Mouse (Mus musculus): Measurements from ENCODE around the gene Peli1.
"Not testable (repeated sequence)": the region's sequence is repeated elsewhere in the genome, so short reads cannot be mapped to it uniquely, and the experiment has no call there.

The Peli1 gene

DNA sequence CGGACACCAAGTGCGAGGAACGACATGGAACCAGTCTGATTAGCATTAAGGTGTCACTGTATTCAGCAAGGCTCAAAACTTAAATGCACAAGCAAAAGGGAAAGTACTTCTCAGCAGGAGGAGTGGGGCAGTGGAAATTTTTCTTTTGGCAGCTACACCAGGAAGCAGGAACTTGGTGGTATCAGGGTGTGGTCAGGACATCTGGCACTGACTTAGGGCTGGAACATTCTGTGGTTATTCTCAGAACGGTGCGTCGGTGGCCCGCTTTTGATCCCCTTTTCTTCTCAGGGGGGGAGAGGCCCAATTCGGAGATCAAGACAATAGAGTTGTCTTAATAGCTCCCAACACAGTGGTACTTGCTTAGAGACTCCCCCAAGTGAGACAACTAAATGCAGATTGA lies 100.7 kb downstream of the Peli1 start:
- DNase-seq (ENCODE audit: low spot score in 2 of 2) = not testable (repeated sequence)

GRCm38 (mm10) chr11:21194851-21195250 lies 103.8 kb downstream of the Peli1 start:
- DNase-seq (ENCODE audit: low spot score in 2 of 2) = no peak
